Mouse (Mus musculus) small intestine, adult 2 months (tissue): Measurements from ENCODE around the gene Gm20388. TPM values are rescaled to one million over a fixed set of nuclear protein-coding genes. Genes with fewer than 3 reads are reported as not detected.

Source experiments
- H3K27ac ChIP-seq: fragments of 200-500 bp; 2 replicates; pipeline ENCODE4 v1.5.1; 2012; ENCODE audit warnings: low read depth, low read length, control low read depth, inconsistent platforms; ENCODE audit not compliant: insufficient read depth
- H3K27me3 ChIP-seq: fragments of 200-500 bp; 2 replicates; pipeline ENCODE4 v1.6.1; 2012; ENCODE audit warnings: mild to moderate bottlenecking, moderate library complexity, low read length, inconsistent platforms; ENCODE audit not compliant: control insufficient read depth, insufficient read depth
- H3K36me3 ChIP-seq: fragments of 200-500 bp; 2 replicates; pipeline ENCODE4 v1.6.1; 2012; ENCODE audit warnings: mild to moderate bottlenecking, low read length, control low read depth, inconsistent platforms; ENCODE audit not compliant: control insufficient read depth, insufficient read depth
- H3K4me1 ChIP-seq: fragments of 200-500 bp; 2 replicates; pipeline ENCODE4 v1.6.1; 2012; ENCODE audit warnings: low read length, inconsistent platforms, mixed read lengths; ENCODE audit not compliant: control insufficient read depth, insufficient read depth, insufficient read length
- H3K4me3 ChIP-seq: fragments of 200-500 bp; 2 replicates; pipeline ENCODE4 v1.5.1; 2012; ENCODE audit warnings: low read depth, mild to moderate bottlenecking, control low read depth, inconsistent platforms, low read length, moderate library complexity
- CTCF ChIP-seq: fragments of 200-500 bp; IDR thresholded peaks from 2 replicates; pipeline ENCODE4 v1.5.1; 2012; ENCODE audit warnings: low read depth, mild to moderate bottlenecking, control low read depth, inconsistent platforms, low read length, moderate library complexity, mixed read lengths; ENCODE audit not compliant: insufficient replicate concordance, insufficient read length; ENCODE audit errors: extremely low read depth
- POLR2A ChIP-seq: fragments of 200-500 bp; IDR thresholded peaks from 2 replicates; pipeline ENCODE4 v1.6.1; 2012; ENCODE audit warnings: low read depth, mild to moderate bottlenecking, control low read depth, inconsistent platforms, low read length, moderate library complexity
- WGBS: fragments of 180-500 bp; shearing (Covaris S2); methylation state at CpG from one replicate; pipeline ENCODE4 v1.1.7; 2018; 5-methylcytosine and 5-hydroxymethylcytosine counted together
- polyA plus RNA-seq: library from polyadenylated mRNA; depleted of rRNA; stranded (reverse); fragments of >200 nt; gene quantifications from 2 replicates; pipeline ENCODE4 v1.2.3, GENCODE M21; 2012

Gene Gm20388
- polyA plus RNA-seq, 1 experiment = 37.3 TPM

GRCm38 (mm10) chr8:120243916-120244451, 333.3 kb downstream of the Gm20388 start:
- Histone ChIP-seq H3K4me1 (no peaks in the 10 kb centered on the region), H3K27ac (no peak overlapping the region), H3K27me3 (no peaks in the 10 kb centered on the region), H3K4me3 (no peak overlapping the region), H3K36me3 (no peaks in the 10 kb centered on the region)
- TF ChIP-seq CTCF = no peak
- no peak for TF ChIP-seq POLR2A
- WGBS = 49% methylated on average over 5 of the region's 5 CpGs

- TF ChIP-seq POLR2A (no peak), CTCF (no peak)
- 93% methylated on average over 10 of the region's 10 CpGs for WGBS
- no peak overlapping the region for H3K4me3 ChIP-seq
- no peak overlapping the region for H3K27ac ChIP-seq
- H3K27me3 ChIP-seq = no peaks in the 10 kb centered on the region
- H3K36me3 ChIP-seq = no peaks in the 10 kb centered on the region
- H3K4me1 ChIP-seq = no peaks in the 10 kb centered on the region
Observed at GRCm38 (mm10) chr8:120244553-120244952, 333.9 kb downstream of the Gm20388 start.

DNA sequence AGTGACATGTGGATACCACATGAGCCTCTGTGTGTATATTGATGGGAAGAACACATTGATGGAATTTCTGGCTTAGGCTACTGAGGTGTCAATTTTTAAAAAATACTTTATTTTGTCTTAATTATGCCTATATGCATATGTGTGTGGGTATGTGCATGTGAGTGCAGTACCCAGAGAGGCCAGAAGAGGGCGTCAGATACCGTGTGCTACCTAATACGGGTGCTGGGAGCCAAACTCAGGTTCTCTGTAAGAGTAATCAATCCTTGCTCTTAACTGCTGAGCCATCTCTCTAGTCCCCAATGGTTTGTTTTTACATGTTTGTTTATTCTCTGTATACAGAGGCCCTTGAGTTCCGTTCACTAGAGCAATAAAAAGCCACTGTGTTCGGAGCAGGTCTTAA, 337.0 kb downstream of the Gm20388 start:
- TF ChIP-seq CTCF (peak; percentile 39; the same call in 1 of the 2 replicates), POLR2A (no peak)
- H3K4me1 ChIP-seq = no peaks in the 10 kb centered on the region
- H3K4me3 ChIP-seq = no peak overlapping the region
- no peaks in the 10 kb centered on the region for H3K36me3 ChIP-seq
- no peaks in the 10 kb centered on the region for H3K27me3 ChIP-seq
- H3K27ac ChIP-seq = no peak overlapping the region
- 84% methylated on average over 5 of the region's 5 CpGs for WGBS

DNA sequence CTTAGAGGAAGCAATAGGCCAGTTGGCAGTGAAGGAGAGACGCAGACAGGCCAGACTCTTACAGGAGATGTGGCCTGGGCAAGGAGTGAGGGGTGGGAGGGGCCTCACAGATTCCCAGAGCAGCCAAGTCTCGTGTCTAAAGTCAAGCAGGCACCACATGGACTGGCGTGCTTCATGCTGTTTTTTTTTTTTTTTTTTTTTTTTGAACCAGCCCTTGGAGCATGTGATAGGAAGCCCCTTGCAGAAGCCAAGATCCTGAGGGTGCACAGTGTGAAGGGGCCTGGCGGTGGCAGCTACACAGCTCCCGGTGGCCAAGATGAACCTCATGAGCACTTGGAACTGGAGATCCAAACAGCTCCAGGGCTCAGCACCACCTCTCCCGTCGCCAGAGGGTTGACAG, 337.4 kb downstream of the Gm20388 start:
- Histone ChIP-seq H3K27ac (no peak overlapping the region), H3K4me3 (no peak overlapping the region), H3K36me3 (no peaks in the 10 kb centered on the region), H3K27me3 (no peaks in the 10 kb centered on the region), H3K4me1 (no peaks in the 10 kb centered on the region)
- TF ChIP-seq POLR2A = no peak
- no peak for TF ChIP-seq CTCF
- WGBS = 77% methylated on average over 7 of the region's 7 CpGs

DNA sequence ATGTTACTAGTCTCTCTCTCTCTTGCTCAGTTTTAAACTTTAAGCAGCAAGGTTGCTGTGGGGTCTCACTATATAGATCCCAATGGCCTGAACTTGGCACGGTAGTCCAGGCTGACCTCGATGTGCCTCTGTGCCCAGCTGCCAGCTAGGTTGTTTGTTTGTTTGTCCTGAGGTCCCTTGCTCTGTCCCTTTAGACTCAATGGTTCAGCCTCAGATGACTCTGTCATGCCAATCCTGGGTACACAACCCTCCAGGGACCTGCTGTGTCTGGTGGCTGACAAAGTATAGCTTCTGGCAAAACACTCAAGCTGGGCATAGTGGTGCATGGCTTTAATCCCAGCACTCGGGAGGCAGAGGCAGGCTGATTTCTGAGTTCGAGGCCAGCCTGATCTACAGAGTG, 337.8 kb downstream of the Gm20388 start:
- TF ChIP-seq POLR2A (no peak), CTCF (no peak)
- H3K27ac ChIP-seq = no peak overlapping the region
- H3K4me3 ChIP-seq = no peak overlapping the region
- no peaks in the 10 kb centered on the region for H3K4me1 ChIP-seq
- H3K36me3 ChIP-seq = no peaks in the 10 kb centered on the region
- no peaks in the 10 kb centered on the region for H3K27me3 ChIP-seq
- 80% methylated on average over 4 of the region's 4 CpGs for whole genome bisulfite sequencing

DNA sequence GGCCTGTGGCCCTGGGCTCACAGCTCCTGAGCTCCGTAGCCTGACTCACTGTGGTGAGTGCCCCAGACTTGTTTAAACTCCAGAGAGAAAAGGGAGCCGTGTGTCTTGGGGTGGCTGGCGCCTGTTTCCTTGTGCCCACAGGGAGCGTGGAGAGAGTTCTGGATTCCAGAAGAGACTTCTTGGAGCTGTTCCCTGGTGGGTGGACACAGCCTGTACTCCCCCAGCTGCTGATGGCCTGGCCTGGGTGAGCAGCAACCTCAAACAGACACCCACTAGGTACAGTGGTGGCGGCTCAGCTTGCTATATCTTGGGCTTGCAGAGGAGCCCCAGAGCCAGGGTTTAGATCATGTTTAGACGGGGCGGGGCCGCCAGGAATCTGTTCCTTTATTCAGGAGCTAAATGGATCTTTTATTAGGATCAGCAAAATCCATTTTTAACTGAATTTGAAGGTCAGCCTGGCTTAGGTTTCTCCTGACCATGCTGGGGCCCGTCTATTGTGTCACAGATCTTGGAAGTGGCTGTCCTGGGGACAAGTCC, 339.2 kb downstream of the Gm20388 start:
- 81% methylated on average over 9 of the region's 9 CpGs for WGBS
- peak overlapping the region; percentile 30; the same call in 1 of the 2 replicates for H3K27ac ChIP-seq
- H3K27me3 ChIP-seq = no peaks in the 10 kb centered on the region
- no peaks in the 10 kb centered on the region for H3K4me1 ChIP-seq
- TF ChIP-seq CTCF (no peak), POLR2A (no peak)
- H3K36me3 ChIP-seq = no peaks in the 10 kb centered on the region
- no peak overlapping the region for H3K4me3 ChIP-seq

GRCm38 (mm10) chr8:120250750-120251410, 340.2 kb downstream of the Gm20388 start:
- Histone ChIP-seq H3K4me1 (no peaks in the 10 kb centered on the region), H3K27ac (peak overlapping the region; percentile 16), H3K36me3 (no peaks in the 10 kb centered on the region), H3K4me3 (no peak overlapping the region), H3K27me3 (no peaks in the 10 kb centered on the region)
- TF ChIP-seq CTCF (no peak), POLR2A (no peak)
- WGBS = 89% methylated on average over 16 of the region's 16 CpGs
